Comparison of ENCODE assay signal across 23 mouse cellular contexts in genomic region chr4:101230621-101231020, GRCm38 (mm10).
"Had no signal": no experiment of that assay in that cellular context is flagged by ENCODE, and none has a peak within 500 bp of the region (broad histone marks: within the 10 kb centered on the region; RNA-seq: fewer than 3 reads in every experiment).

No protein-coding gene starts in this region.

- H3K4me3 ChIP-seq: heart, adult 2 months; hindbrain, embryonic 10.5 days; hindbrain, embryonic 12.5 days; intestine, embryonic 15.5 days; limb, embryonic 13.5 days; limb, embryonic 15.5 days had no signal

- DNase-seq: gastrocnemius, postnatal 10 days; gastrocnemius, postnatal 36 days; heart, adult 2 months; heart, postnatal 10 days; heart, postnatal 4 days; kidney, adult 18-20 months; kidney, adult 8-10 months; kidney, postnatal 14 days; layer of hippocampus, adult 9-11 months; layer of hippocampus, postnatal 36 days; left cerebral cortex, postnatal 4 days had no signal

- H3K9me3 ChIP-seq: hindbrain, embryonic 12.5 days; intestine, embryonic 15.5 days; limb, embryonic 13.5 days; limb, embryonic 15.5 days had no signal

- ATAC-seq: hindbrain, embryonic 16.5 days; inflammation-experienced regulatory T-cells, adult 6 months; intestine, embryonic 15.5 days; intestine, postnatal 0 days had no signal

- H3K9ac ChIP-seq: hindbrain, embryonic 12.5 days; hindbrain, embryonic 14.5 days; intestine, embryonic 15.5 days; limb, embryonic 13.5 days; limb, embryonic 15.5 days; liver, embryonic 14.5 days had no signal

- H3K4me2 ChIP-seq: heart, embryonic 11.5 days; hindbrain, embryonic 12.5 days; hindbrain, embryonic 14.5 days; intestine, embryonic 15.5 days; limb, embryonic 13.5 days; limb, embryonic 15.5 days had no signal

- H3K27ac ChIP-seq: heart, adult 2 months; hindbrain, embryonic 10.5 days; hindbrain, embryonic 12.5 days; hindbrain, embryonic 14.5 days; intestine, embryonic 15.5 days; kidney, postnatal 0 days; limb, embryonic 13.5 days; limb, embryonic 15.5 days; liver, embryonic 14.5 days had no signal

- H3K4me1 ChIP-seq: hindbrain, embryonic 12.5 days had no signal

- H3K36me3 ChIP-seq: hindbrain, embryonic 10.5 days; hindbrain, embryonic 12.5 days; intestine, embryonic 15.5 days; limb, embryonic 13.5 days; limb, embryonic 15.5 days had no signal

- H3K27me3 ChIP-seq: hindbrain, embryonic 12.5 days; intestine, embryonic 15.5 days; limb, embryonic 13.5 days; limb, embryonic 15.5 days had no signal
